In the genomic region with DNA sequence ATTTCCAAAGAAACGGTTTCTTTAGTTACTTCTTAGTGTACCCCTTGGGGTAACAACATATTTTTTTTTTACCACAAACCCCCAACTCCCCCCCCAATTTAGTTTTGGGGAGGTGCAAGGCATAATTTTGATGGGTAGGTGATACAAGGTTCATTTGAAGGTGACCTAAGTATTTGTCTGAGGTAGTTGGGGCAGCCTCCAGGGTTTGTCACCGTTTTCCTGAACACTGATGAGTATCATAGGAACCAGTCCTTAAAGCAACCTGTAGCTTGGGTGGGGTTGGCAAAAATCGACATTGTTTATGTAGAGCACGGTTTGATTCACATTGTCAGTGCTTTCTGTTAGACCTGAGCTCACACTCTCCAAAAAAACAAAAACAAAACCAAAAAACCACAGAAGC, we compare ENCODE assay signal across 8 mouse cellular contexts. TPM values are rescaled to one million over a fixed set of nuclear protein-coding genes. Genes with fewer than 3 reads are reported as not detected.
A peak's percentile ranks its signal among the peaks of the same experiment; 100 is the strongest.
DNase-seq lines count a peak whose midpoint lies in the region; ATAC-seq and TF ChIP-seq lines count a peak whose summit lies in the region.
"Had no signal": no experiment of that assay in that cellular context is flagged by ENCODE, and none has a peak within 500 bp of the region (broad histone marks: within the 10 kb centered on the region; RNA-seq: fewer than 3 reads in every experiment).

No protein-coding gene starts in this region.

- no peak for ATAC-seq in lung, postnatal 0 days
- ATAC-seq in forebrain, embryonic 13.5 days: no peak
- no peak for ATAC-seq in limb, embryonic 14.5 days (ENCODE audit: low FRiP score, low read depth)
- ATAC-seq in stomach, embryonic 16.5 days (ENCODE audit: insufficient read depth, low FRiP score): no peak

- DNase-seq in lung, postnatal 0 days (ENCODE audit: low spot score): no peak
- DNase-seq in lung, adult 2 months: no peak
- no peak for DNase-seq in limb, embryonic 14.5 days (ENCODE audit: low spot score)
- DNase-seq in B cell, adult 2 months: no peak
- no peak for DNase-seq in thymus, postnatal 36 days
- DNase-seq: kidney, postnatal 25 days had no signal

- peak overlapping the region; percentile 93; the same call in 1 of the 2 replicates for H3K4me3 ChIP-seq in lung, postnatal 0 days (ENCODE audit: low read depth, low read length)
- H3K4me3 ChIP-seq in lung, adult 2 months (replicated peaks; ENCODE audit: extremely low read depth, low read depth, low read length): no peak overlapping the region
- peak overlapping the region; percentile 75 for H3K4me3 ChIP-seq in forebrain, embryonic 13.5 days
- H3K4me3 ChIP-seq in limb, embryonic 14.5 days (replicated peaks; ENCODE audit: low read length): peak overlapping the region; percentile 85
- peak overlapping the region; percentile 87 for H3K4me3 ChIP-seq in stomach, embryonic 16.5 days (replicated peaks; ENCODE audit: low read length)

- no peaks in the 10 kb centered on the region for H3K36me3 ChIP-seq in lung, postnatal 0 days (ENCODE audit: insufficient read depth, low read length)
- no peaks in the 10 kb centered on the region for H3K36me3 ChIP-seq in forebrain, embryonic 13.5 days (ENCODE audit: poor library complexity, severe bottlenecking)
- H3K36me3 ChIP-seq in limb, embryonic 14.5 days (ENCODE audit: control insufficient read depth, insufficient read depth, low read length): no peaks in the 10 kb centered on the region
- H3K36me3 ChIP-seq in stomach, embryonic 16.5 days (ENCODE audit: control insufficient read depth, insufficient read depth, low read length): no peaks in the 10 kb centered on the region

- no peaks in the 10 kb centered on the region for H3K27me3 ChIP-seq in lung, postnatal 0 days (replicated peaks; ENCODE audit: insufficient read depth, low read length)
- H3K27me3 ChIP-seq in forebrain, embryonic 13.5 days: no peaks in the 10 kb centered on the region
- H3K27me3 ChIP-seq in limb, embryonic 14.5 days (ENCODE audit: control insufficient read depth, insufficient read depth, low read length): no peaks in the 10 kb centered on the region
- no peaks in the 10 kb centered on the region for H3K27me3 ChIP-seq in stomach, embryonic 16.5 days (ENCODE audit: control insufficient read depth, insufficient read depth, low read length)

- peaks cover 5% of the 10 kb centered on the region for H3K4me1 ChIP-seq in lung, postnatal 0 days (ENCODE audit: insufficient read depth, low read depth, low read length)
- peaks cover 17% of the 10 kb centered on the region for H3K4me1 ChIP-seq in lung, adult 2 months (ENCODE audit: control insufficient read depth, insufficient read depth, low read length)
- peaks cover 22% of the 10 kb centered on the region for H3K4me1 ChIP-seq in forebrain, embryonic 13.5 days
- peaks cover 23% of the 10 kb centered on the region for H3K4me1 ChIP-seq in limb, embryonic 14.5 days (ENCODE audit: control insufficient read depth, insufficient read depth, low read length)
- peaks cover 29% of the 10 kb centered on the region for H3K4me1 ChIP-seq in stomach, embryonic 16.5 days (ENCODE audit: control insufficient read depth, insufficient read depth, low read length)

- H3K27ac ChIP-seq in lung, postnatal 0 days (ENCODE audit: low read length): no peak overlapping the region
- no peak overlapping the region for H3K27ac ChIP-seq in forebrain, embryonic 13.5 days
- H3K27ac ChIP-seq in limb, embryonic 14.5 days (replicated peaks; ENCODE audit: low read depth, low read length): no peak overlapping the region
- no peak overlapping the region for H3K27ac ChIP-seq in stomach, embryonic 16.5 days (ENCODE audit: low read length)

- H3K9ac ChIP-seq in lung, postnatal 0 days (replicated peaks; ENCODE audit: low read depth): no peak overlapping the region
- peak overlapping the region; percentile 82; the same call in 1 of the 2 replicates for H3K9ac ChIP-seq in forebrain, embryonic 13.5 days
- no peak overlapping the region for H3K9ac ChIP-seq in limb, embryonic 14.5 days (ENCODE audit: low read depth, low read length, severe bottlenecking)
- no peak overlapping the region for H3K9ac ChIP-seq in stomach, embryonic 16.5 days (ENCODE audit: low read length)

- H3K9me3 ChIP-seq in lung, postnatal 0 days (ENCODE audit: low read length): no peaks in the 10 kb centered on the region
- H3K9me3 ChIP-seq in forebrain, embryonic 13.5 days (replicated peaks): no peaks in the 10 kb centered on the region
- no peaks in the 10 kb centered on the region for H3K9me3 ChIP-seq in limb, embryonic 14.5 days (ENCODE audit: control insufficient read depth, low read length)
- H3K9me3 ChIP-seq in stomach, embryonic 16.5 days (replicated peaks; ENCODE audit: control insufficient read depth, low read length): no peaks in the 10 kb centered on the region

- no peak for TF ChIP-seq EP300 in lung, postnatal 0 days (IDR thresholded peaks at IDR 0.05)

- no peak for TF ChIP-seq CTCF in lung, postnatal 0 days (IDR thresholded peaks at IDR 0.05)
- TF ChIP-seq CTCF in lung, adult 2 months (IDR thresholded peaks at IDR 0.05; ENCODE audit: insufficient read depth, low read length): no peak

- 50% methylated on average over 4 of the region's 4 CpGs for WGBS in lung, postnatal 0 days
- 43% methylated on average over 4 of the region's 4 CpGs for WGBS in lung, adult 2 months
- WGBS in forebrain, embryonic 13.5 days: 62% methylated on average over 4 of the region's 4 CpGs
- 64% methylated on average over 4 of the region's 4 CpGs for WGBS in limb, embryonic 14.5 days
- 58% methylated on average over 4 of the region's 4 CpGs for WGBS in stomach, embryonic 16.5 days

- no peak for TF ChIP-seq POLR2A in lung, adult 2 months (IDR thresholded peaks at IDR 0.05; ENCODE audit: borderline replicate concordance, extremely low read depth, low read depth, low read length)
- TF ChIP-seq POLR2A in limb, embryonic 14.5 days (IDR thresholded peaks at IDR 0.05; ENCODE audit: borderline replicate concordance, extremely low read depth, insufficient read depth, insufficient read length): no peak

- H3K4me2 ChIP-seq in lung, postnatal 0 days (replicated peaks; ENCODE audit: low read depth, low read length): peak overlapping the region; percentile 75
- peak overlapping the region; percentile 87 for H3K4me2 ChIP-seq in forebrain, embryonic 13.5 days
- H3K4me2 ChIP-seq in limb, embryonic 14.5 days (replicated peaks; ENCODE audit: low read depth, low read length, severe bottlenecking): peak overlapping the region; percentile 57
- H3K4me2 ChIP-seq in stomach, embryonic 16.5 days (ENCODE audit: low read depth, low read length): peak overlapping the region; percentile 70

RNA-seq across cellular contexts. Expression of gene Itgav, which starts 1.6 kb away (rescaled TPM):
- polyA plus RNA-seq in lung, postnatal 0 days (2015; fragmentation: Nextera tagmentation; extraction: Ambion mirVana): 90.8 and 94.5 TPM in 2 replicates
- 37.6 and 78.5 TPM in 2 replicates for polyA plus RNA-seq in lung, adult 2 months (2012; rRNA removed)
- polyA plus RNA-seq in forebrain, embryonic 13.5 days (2015; fragmentation: Nextera tagmentation; extraction: Ambion mirVana): 24.0 and 24.9 TPM in 2 replicates
- 38.1 and 38.6 TPM in 2 replicates for polyA plus RNA-seq in limb, embryonic 14.5 days (2012; rRNA removed)
- 79.5 and 87.5 TPM in 2 replicates for polyA plus RNA-seq in limb, embryonic 14.5 days (2014; fragmentation: Nextera tagmentation; extraction: Ambion mirVana)
- polyA plus RNA-seq in stomach, embryonic 16.5 days (2015; fragmentation: Nextera tagmentation; extraction: Ambion mirVana): 76.8 and 77.2 TPM in 2 replicates
